Mouse (Mus musculus) small intestine, adult 2 months (tissue): ENCODE data around the gene Slc7a1.

Experiments
- CTCF ChIP-seq: fragments of 200-500 bp; IDR thresholded peaks from 2 replicates; pipeline ENCODE4 v1.5.1; 2012; ENCODE audit warnings: low read depth, mild to moderate bottlenecking, control low read depth, inconsistent platforms, low read length, moderate library complexity, mixed read lengths; ENCODE audit not compliant: insufficient replicate concordance, insufficient read length; ENCODE audit errors: extremely low read depth
- POLR2A ChIP-seq: fragments of 200-500 bp; IDR thresholded peaks from 2 replicates; pipeline ENCODE4 v1.6.1; 2012; ENCODE audit warnings: low read depth, mild to moderate bottlenecking, control low read depth, inconsistent platforms, low read length, moderate library complexity

DNA sequence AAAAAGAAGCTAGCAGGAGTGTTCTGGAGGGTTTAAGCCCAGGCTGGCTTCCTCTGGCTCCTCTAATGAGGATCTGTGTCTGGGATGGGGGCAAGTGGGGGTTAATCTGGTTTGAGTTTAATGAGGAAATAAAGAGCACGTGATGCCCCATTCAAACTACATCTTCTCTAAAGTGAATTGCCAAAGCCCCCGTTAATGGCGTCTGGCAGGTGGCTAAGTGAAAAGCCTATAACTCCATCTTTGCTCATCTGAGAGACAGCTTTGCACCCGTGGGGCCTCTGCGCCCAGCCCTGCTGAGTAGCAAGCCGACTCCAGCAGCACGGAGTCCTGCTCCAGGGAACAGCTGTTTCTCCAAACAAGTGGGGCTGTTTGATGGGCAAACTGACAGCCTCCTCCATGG is 109.8 kb downstream of the Slc7a1 start:
- TF ChIP-seq CTCF (no peak), POLR2A (no peak)
